Mouse (Mus musculus): ENCODE data around the gene Anln. TPM values are rescaled to one million over a fixed set of nuclear protein-coding genes. Genes with fewer than 3 reads are reported as not detected.
A peak's percentile ranks its signal among the peaks of the same experiment; 100 is the strongest.
"Not testable (repeated sequence)": the region's sequence is repeated elsewhere in the genome, so short reads cannot be mapped to it uniquely, and the experiment has no call there.

The Anln gene
- polyA plus RNA-seq, 2 experiments from 2014 or later, result 2.6 to 2.8 TPM

GRCm38 (mm10) chr9:22319109-22319508 is 69.9 kb downstream of the Anln start:
- ATAC-seq, result no peak

GRCm38 (mm10) chr9:22316047-22316446 is 72.9 kb downstream of the Anln start:
- ATAC-seq, result not testable (repeated sequence)

- ATAC-seq, result no peak
Measured at GRCm38 (mm10) chr9:22314066-22314465, 74.9 kb downstream of the Anln start.

- no peak for ATAC-seq
Measured at GRCm38 (mm10) chr9:22313218-22313617, 75.8 kb downstream of the Anln start.

- no peak for ATAC-seq
Measured at GRCm38 (mm10) chr9:22309651-22310050, 79.3 kb downstream of the Anln start.

- ATAC-seq, result peak; percentile 28
Measured at GRCm38 (mm10) chr9:22307920-22308262, 81.1 kb downstream of the Anln start.

GRCm38 (mm10) chr9:22307156-22307919 is 81.7 kb downstream of the Anln start, which contains the start of gene Zfp810:
TSS of gene Zfp810 (minus strand) at chr9:22307648.
- ATAC-seq, result peak; percentile 100

- ATAC-seq, result no peak
Measured at GRCm38 (mm10) chr9:22306726-22307125, 82.3 kb downstream of the Anln start.

- ATAC-seq, result no peak
Measured at GRCm38 (mm10) chr9:22302199-22302598, 86.8 kb downstream of the Anln start.

Other genes with a start within 250 kb of the Anln start
- 10 to 100 TPM; 49.5 to 56.8 TPM for gene Pigyl, start 232.3 kb downstream of the Anln start, polyA plus RNA-seq (2017; shearing (Covaris generic))
- gene Zfp872, start 201.1 kb downstream of the Anln start, polyA plus RNA-seq (2017; shearing (Covaris generic)), result under 1 TPM in 1 of 2 experiments, not detected in 1; 0.17 TPM
- gene Zfp809, start 163.5 kb downstream of the Anln start, polyA plus RNA-seq (2017; shearing (Covaris generic)), result 10 to 100 TPM; 42.6 to 43.0 TPM
- 1 to 10 TPM; 6.3 to 7.1 TPM for gene Zfp599, start 129.3 kb downstream of the Anln start, polyA plus RNA-seq (2017; shearing (Covaris generic))
- gene Zfp810, start 81.5 kb downstream of the Anln start, polyA plus RNA-seq (2017; shearing (Covaris generic)), result 10 to 100 TPM; 14.1 to 14.6 TPM
- gene 9530077C05Rik, start 22.3 kb upstream of the Anln start, polyA plus RNA-seq (2017; shearing (Covaris generic)), result 1 to 10 TPM; 1.7 to 2.2 TPM
- gene Gm17545, start 65.1 kb upstream of the Anln start, polyA plus RNA-seq (2017; shearing (Covaris generic)), result not detected
- 10 to 100 TPM; 35.3 to 41.9 TPM for gene Rp9, start 80.6 kb upstream of the Anln start, polyA plus RNA-seq (2017; shearing (Covaris generic))
- 10 to 100 TPM; 10.7 to 15.1 TPM for gene Bbs9, start 86.5 kb upstream of the Anln start, polyA plus RNA-seq (2017; shearing (Covaris generic))

Measured in activated CD4-positive, CD25-positive, alpha-beta regulatory T cell, adult 4 months (primary cell).